Mouse (Mus musculus): ENCODE results near the gene Cplx3.
A peak's percentile ranks its signal among the peaks of the same experiment; 100 is the strongest.

The Cplx3 gene

GRCm38 (mm10) chr9:57638651-57639459 is 32.8 kb upstream of the Cplx3 start:
- DNase-seq (ENCODE audit: low spot score in 2 of 2), result peak; percentile 64 to 87

DNA sequence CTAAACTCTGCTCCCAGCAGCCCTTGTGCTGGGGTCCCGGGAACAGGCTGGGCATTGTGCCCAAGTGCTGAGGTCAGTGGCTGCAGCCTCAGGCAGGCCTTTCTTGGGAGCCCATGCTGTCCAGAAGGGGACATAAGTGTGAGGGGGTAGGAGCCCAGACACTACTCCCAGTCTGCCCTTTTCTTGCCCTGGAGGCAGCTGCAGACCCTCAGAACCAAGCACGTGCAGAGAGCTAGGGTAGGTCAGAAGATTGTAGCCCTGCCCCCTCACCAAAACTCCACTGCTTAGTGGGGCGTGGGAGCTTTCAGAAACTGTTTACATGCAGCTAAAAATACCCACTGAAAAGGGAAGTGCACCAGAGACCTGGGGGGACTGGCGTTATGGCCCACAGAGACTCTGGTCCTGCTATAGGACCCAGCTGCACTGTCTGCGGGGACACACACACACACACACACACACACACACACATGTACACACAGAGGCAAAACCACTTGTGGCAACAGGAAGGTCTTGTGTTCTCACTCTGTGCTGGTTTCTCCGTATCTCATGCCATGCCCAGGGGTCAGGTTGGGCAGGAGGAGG is 31.8 kb upstream of the Cplx3 start:
- peak; percentile 39 to 72 for DNase-seq (ENCODE audit: low spot score in 2 of 2)

DNA sequence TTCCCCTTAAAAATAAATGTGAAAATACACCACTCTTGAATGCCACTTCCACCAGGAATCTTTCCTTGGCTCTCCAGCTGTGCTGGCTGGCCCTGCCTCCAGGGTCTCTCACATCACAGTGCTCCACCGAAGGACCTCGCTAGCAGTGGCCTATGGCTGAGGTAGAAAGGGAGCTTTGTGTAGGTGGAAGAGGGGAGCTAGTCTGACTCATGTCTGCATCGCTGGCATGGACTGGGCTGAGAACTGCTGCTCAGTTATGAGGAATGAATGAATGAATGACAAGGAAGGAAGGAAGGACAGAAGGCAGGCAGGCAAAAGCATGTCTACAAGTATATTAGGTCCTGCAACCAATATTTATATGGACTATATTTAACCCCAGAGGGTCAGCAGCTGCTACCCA is 31.2 kb upstream of the Cplx3 start:
- peak in 1 of 2 experiments; percentile 19 for DNase-seq (ENCODE audit: low spot score in 2 of 2)

GRCm38 (mm10) chr9:57633481-57634024 is 27.5 kb upstream of the Cplx3 start:
- DNase-seq (ENCODE audit: low spot score in 2 of 2), result peak; percentile 27 to 71

GRCm38 (mm10) chr9:57629118-57629874 is 23.2 kb upstream of the Cplx3 start:
- peak; percentile 87 for DNase-seq (ENCODE audit: low spot score in 2 of 2)

GRCm38 (mm10) chr9:57628717-57629116 is 22.6 kb upstream of the Cplx3 start:
- no peak for DNase-seq (ENCODE audit: low spot score in 2 of 2)

DNA sequence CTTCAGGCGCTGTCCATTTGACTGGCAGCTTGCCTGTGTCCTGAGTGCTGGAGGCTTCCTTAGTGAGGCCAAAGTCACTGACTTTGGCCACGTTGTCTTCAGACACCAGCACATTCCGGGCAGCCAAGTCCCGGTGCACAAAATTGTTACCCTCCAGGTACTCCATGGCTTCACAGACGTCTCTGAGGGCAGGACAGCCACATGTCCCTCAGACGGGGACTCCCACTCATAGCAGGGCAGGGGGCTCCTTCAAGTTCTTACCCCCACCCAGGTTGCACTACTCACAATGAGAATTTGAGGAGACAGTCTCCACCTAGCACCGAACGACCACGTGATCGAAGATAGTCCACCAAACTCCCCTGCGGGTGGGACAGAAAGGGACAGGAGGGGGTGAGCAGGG is 21.8 kb upstream of the Cplx3 start:
- DNase-seq (ENCODE audit: low spot score in 2 of 2), result no peak

GRCm38 (mm10) chr9:57627191-57627590 is 21.1 kb upstream of the Cplx3 start:
- no peak for DNase-seq (ENCODE audit: low spot score in 2 of 2)

GRCm38 (mm10) chr9:57625674-57626500 is 19.8 kb upstream of the Cplx3 start:
- DNase-seq (ENCODE audit: low spot score in 2 of 2), result no peak

DNA sequence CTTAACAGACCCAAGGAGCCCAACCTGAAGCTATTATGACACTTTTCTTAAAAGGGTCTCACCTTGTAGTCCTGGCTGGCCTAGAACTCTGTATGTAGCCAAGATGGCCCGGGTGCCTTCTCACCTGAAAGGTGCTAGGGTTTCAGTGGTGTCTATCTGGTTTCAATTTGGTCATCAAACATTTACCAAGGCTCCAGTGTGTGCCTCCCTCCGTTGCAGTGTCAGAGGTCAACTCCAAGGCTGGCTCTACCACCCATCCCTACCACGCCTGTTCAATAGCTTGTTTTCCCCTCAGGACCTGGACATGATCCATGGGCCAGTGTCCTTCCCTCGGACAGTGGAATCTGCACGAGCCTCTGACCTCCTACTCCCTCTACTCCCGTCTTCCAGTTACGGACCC is 18.2 kb upstream of the Cplx3 start:
- DNase-seq (ENCODE audit: low spot score in 2 of 2), result no peak

GRCm38 (mm10) chr9:57620674-57621073 is 14.6 kb upstream of the Cplx3 start, which contains the start of gene Lman1l:
Lman1l (minus strand) TSS chr9:57620774.
- DNase-seq (ENCODE audit: low spot score in 2 of 2), result no peak

GRCm38 (mm10) chr9:57618854-57619253 is 12.8 kb upstream of the Cplx3 start:
- no peak for DNase-seq (ENCODE audit: low spot score in 2 of 2)

DNA sequence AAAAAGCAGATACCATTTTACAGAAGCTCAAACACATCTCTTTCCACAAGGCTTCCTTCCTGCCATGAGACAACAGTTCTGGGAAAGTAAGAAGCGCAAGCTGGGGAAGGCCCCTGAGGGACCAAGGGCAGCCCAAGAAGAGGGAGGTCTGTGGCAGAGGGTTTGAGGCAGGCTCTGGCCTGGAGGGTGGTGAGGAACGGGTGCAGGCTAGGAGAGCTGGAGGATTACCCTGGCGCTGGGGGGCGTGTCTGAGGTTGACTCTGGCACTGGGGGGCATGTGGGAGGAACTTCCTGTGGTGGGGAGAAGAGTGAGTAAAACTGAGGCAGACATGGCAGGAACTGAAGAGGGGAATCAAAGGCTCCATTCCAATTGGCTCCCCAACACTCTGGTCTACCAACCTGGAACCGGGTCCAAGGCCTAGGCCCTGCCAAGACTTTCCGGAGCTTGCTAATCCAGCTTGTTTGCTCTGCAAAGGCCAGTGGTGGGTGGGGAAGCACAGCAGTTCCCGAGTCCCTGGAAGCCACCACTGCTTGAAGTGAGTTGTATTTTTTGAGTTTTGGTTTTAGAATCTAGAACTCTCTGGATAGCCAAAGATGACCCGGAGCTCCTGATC is 11.6 kb upstream of the Cplx3 start:
- DNase-seq (ENCODE audit: low spot score in 2 of 2), result no peak

DNA sequence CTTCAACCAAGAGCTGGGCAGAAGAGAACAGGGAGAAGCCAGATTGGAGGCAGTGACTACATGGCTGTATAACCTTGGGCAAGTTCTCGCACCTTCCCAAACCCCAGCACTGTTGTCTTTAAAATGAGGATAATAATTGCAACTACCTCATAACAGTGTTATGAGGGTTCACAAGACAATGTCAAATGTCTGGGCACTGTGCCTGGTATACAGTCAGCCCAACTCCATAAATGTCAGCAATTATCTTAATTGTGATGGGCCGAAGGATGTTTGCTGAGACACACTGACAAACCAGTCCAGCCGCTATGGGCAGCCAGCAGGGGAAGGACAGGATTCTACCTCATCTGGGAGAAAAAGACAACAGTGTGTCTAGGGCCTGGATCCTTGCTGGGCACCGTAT is 8.7 kb upstream of the Cplx3 start:
- DNase-seq (ENCODE audit: low spot score in 2 of 2), result no peak

DNA sequence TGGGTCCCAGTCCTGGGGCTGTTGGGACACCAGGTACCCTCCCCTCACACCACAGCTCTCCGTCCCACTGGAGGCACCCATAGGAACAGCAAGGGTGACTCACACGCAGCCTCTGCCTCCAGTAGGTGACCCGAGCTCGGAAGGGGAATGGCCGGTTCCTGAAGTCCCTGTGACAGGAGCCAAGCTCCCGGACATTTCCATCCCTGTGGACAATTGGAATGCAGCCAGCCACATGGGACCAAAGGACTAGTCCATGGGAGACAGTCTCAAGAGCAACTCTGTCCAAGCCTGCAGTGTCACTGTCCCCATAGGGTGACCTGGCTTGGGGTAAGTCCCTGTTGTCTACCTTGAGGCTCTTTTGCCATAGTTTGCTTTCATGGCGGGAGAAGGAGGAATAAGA is 7.9 kb upstream of the Cplx3 start:
- DNase-seq (ENCODE audit: low spot score in 2 of 2), result no peak

DNA sequence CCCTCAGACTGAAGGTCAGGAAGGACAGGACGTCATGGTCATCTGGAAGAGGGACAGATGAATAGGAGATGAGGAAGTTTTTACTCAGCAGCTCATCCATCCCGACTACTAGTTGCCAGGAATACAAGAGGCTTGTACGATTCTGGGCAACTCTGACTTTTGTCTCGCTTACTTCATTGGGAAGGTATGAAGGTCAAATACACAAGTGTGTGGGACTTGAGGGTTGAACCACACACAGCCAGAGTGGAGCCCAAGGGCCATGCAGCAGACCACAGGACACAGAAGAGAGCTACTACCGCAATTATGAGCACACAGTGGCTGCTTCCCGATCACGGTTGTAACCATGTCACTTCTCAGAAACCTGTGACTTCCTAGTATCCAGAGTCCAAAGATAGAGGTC is 6.5 kb upstream of the Cplx3 start:
- DNase-seq (ENCODE audit: low spot score in 2 of 2), result no peak

DNA sequence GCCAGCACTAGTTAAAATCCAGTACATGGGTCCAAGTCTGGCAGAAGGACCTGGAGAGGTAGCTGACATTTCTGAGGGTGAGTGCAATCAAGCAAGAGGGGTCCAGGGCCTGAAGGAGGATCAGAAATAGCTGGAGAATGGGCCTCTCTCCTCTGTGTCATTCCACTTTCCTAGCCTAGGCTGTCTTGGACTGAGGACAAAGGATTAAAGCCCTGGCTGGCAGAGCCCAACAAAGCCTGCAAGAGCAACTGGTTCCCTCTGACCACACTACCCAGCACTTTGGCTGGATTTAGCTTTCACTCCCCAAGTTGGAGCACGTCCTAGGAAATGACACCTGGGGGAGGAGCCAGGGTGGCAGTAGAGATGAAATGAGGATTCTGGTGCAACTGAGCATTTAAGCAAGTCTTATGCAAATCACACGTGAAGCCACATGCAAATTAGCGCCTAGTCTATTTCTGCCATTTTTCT is 4.3 kb upstream of the Cplx3 start:
- DNase-seq (ENCODE audit: low spot score in 2 of 2), result no peak

GRCm38 (mm10) chr9:57609803-57610202 is 3.7 kb upstream of the Cplx3 start:
- DNase-seq (ENCODE audit: low spot score in 2 of 2), result no peak

DNA sequence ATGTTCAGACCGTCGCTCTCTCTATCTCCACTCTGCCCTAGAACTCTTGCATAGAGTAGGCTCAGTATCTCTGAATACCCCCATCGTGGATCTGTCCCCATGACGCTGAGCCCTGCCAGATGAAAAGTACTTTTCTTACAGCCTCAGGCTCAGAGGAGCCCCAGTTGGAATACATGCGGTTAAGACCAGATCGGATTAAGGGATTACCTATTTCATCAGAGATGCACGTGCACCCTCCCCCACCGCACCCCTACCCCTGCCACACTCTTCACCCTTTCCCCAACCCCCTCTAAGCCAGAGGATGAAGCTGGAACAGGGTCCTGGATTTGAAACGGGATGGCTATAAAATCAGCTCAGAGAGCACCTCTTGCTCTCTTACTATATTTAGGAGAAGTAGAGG is 578 bp downstream of the Cplx3 start:
- no peak for DNase-seq (ENCODE audit: low spot score in 2 of 2)

DNA sequence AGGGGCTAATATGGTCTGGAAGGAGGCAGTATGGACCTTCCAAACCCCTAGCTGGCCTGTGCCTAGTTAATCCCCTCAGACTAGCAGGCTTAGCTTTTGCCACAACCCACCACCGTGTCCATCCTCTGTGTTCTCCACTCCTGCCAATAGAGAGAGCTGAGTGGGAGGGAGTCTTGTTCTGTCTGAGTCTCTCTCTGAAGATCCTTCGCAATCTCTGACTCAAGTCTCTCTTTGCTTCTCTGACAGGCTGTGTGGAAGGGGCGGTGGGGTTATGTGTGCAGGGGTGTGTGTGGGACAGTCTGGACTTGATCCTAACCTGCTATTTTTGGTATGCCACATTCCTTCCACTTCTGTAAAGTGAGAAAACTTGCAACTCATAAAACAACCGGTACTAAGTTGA is 1.2 kb downstream of the Cplx3 start:
- no peak for DNase-seq (ENCODE audit: low spot score in 2 of 2)

DNA sequence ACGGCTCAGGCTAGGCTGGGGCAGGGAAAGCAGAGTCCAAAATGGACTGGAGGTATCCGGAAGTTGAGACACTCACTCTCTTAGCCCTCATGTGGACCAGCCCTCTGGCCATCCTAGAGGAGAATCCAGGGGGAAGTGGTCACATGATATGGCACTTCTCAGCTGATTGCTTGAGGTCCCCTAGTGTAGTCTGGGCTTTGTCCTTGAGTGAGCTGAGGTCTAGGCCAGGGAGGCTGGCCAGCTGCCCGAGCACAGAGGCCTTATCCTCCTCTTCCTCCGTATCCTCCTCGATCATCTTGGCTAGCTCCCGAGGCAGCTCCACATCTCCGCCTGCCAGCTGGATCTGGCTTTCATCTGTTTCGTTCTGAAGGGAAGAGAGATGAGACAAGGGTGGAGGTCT is 4.0 kb downstream of the Cplx3 start:
- no peak for DNase-seq (ENCODE audit: low spot score in 2 of 2)

Measured in spleen, postnatal 10 days (tissue).